Mouse (Mus musculus) liver, adult 2 months (tissue): ENCODE data around the gene Dock4. TPM values are rescaled to one million over a fixed set of nuclear protein-coding genes. Genes with fewer than 3 reads are reported as not detected.
A peak's percentile ranks its signal among the peaks of the same experiment; 100 is the strongest.

Experiments
- DNase-seq: peaks from one replicate; pipeline ENCODE4 v3.0.0-alpha.2; 2011; ENCODE audit warnings: low read depth, low spot score; ENCODE audit errors: extremely low read depth
- H3K27ac ChIP-seq: fragments of 200-500 bp; replicated peaks from 2 replicates; pipeline ENCODE4 v1.5.1; 2012; ENCODE audit warnings: low read depth, mild to moderate bottlenecking, control low read depth, inconsistent platforms, low read length; ENCODE audit not compliant: insufficient read depth
- H3K27me3 ChIP-seq: fragments of 200-500 bp; 2 replicates; pipeline ENCODE4 v1.6.1; 2012; ENCODE audit warnings: mild to moderate bottlenecking, moderate library complexity, low read length, inconsistent platforms; ENCODE audit not compliant: control insufficient read depth, insufficient read depth
- H3K36me3 ChIP-seq: fragments of 200-500 bp; 2 replicates; pipeline ENCODE4 v1.6.1; 2012; ENCODE audit warnings: low read length, inconsistent platforms; ENCODE audit not compliant: control insufficient read depth, insufficient read depth
- H3K4me1 ChIP-seq: fragments of 200-500 bp; 2 replicates; pipeline ENCODE4 v1.6.1; 2011; ENCODE audit warnings: low read length; ENCODE audit not compliant: control insufficient read depth, insufficient read depth
- H3K4me3 ChIP-seq: fragments of 200-500 bp; 2 replicates; pipeline ENCODE4 v1.5.1; 2011; ENCODE audit warnings: low read depth, mild to moderate bottlenecking, control low read depth, low read length, moderate library complexity; ENCODE audit not compliant: insufficient read depth
- H3K79me2 ChIP-seq: fragments of 200-500 bp; 2 replicates; pipeline ENCODE4 v1.6.1; 2012; ENCODE audit warnings: inconsistent platforms, mild to moderate bottlenecking, low read length, moderate library complexity; ENCODE audit not compliant: control insufficient read depth, insufficient read depth
- H3K9ac ChIP-seq: fragments of 200-500 bp; 2 replicates; pipeline ENCODE4 v1.6.1; 2012; ENCODE audit warnings: low read depth, mild to moderate bottlenecking, control low read depth, inconsistent platforms, low read length
- CTCF ChIP-seq: fragments of 200-500 bp; IDR thresholded peaks from 2 replicates; pipeline ENCODE4 v1.5.1; 2011; ENCODE audit warnings: low read depth, low read length, control low read depth
- POLR2A ChIP-seq: fragments of 200-500 bp; IDR thresholded peaks from 2 replicates; pipeline ENCODE4 v1.6.1; 2011; ENCODE audit warnings: low read length, control low read depth; ENCODE audit not compliant: insufficient read depth; ENCODE audit errors: extremely low read depth
- WGBS: fragments of 180-500 bp; shearing (Covaris S2); methylation state at CpG from one replicate; pipeline ENCODE4 v1.1.7; 2018; 5-methylcytosine and 5-hydroxymethylcytosine counted together
- polyA plus RNA-seq: library from polyadenylated mRNA; depleted of rRNA; stranded (reverse); fragments of >200 nt; gene quantifications from 2 replicates; pipeline ENCODE4 v1.2.3, GENCODE M21; 2012
- total RNA-seq: library from RNA; depleted of rRNA; stranded (reverse); fragments of >200 nt; gene quantifications from 2 replicates; pipeline ENCODE4 v1.2.3, GENCODE M21; 2014

The Dock4 gene
- total and polyA plus RNA-seq, 2 experiments = 5.9 to 26.8 TPM

DNA sequence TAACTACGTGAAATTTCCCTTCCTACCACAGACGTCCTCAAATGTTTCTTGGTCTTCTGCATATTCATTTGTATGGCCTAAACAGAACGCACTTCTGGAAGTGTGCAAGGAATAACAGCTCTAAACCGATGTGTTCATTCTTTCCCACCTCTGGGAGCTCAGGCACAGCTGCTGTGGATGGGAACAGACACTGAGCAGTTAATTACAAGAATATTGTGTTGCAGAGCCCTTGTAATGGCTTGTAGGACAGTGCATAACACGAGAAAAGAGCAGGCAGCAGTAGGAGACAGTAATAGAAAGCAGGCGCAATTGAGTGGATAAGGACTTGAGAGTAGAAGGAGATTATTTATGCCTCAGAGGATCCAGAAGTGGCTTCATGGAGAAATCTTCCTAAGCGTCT is 188.4 kb downstream of the Dock4 start:
- 96% methylated on average over 7 of the region's 7 CpGs for WGBS
- no peak for TF ChIP-seq CTCF
- TF ChIP-seq POLR2A = no peak
- no peak overlapping the region for H3K9ac ChIP-seq
- DNase-seq = no peak
- H3K27me3 ChIP-seq = no peaks in the 10 kb centered on the region
- no peaks in the 10 kb centered on the region; the same call in 1 of the 2 replicates for H3K79me2 ChIP-seq
- H3K4me1 ChIP-seq = no peaks in the 10 kb centered on the region
- H3K4me3 ChIP-seq = no peak overlapping the region
- H3K36me3 ChIP-seq = peaks cover 17% of the 10 kb centered on the region
- H3K27ac ChIP-seq = no peak overlapping the region

DNA sequence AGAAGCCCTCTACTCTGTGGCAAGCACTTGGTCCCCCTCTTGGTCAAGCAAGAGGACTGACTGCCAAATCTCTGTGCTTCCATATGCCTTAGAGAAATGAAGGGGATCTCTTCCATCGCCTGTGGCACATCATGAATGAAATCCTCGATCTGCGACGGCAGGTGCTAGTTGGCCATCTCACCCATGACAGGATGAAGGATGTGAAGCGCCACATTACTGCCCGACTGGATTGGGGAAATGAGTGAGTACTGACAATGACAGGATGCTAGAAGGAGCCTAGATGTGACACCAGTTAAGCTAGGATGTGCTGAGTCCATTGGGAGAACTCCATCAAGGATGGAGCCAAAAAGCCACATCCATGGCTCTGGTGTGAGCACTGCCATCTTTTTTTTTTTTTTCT is 190.2 kb downstream of the Dock4 start:
- Histone ChIP-seq H3K36me3 (peaks cover 30% of the 10 kb centered on the region), H3K27me3 (no peaks in the 10 kb centered on the region), H3K9ac (no peak overlapping the region), H3K79me2 (no peaks in the 10 kb centered on the region; the same call in 1 of the 2 replicates), H3K27ac (no peak overlapping the region), H3K4me3 (no peak overlapping the region), H3K4me1 (no peaks in the 10 kb centered on the region)
- DNase-seq = no peak
- 93% methylated on average over 6 of the region's 6 CpGs for WGBS
- TF ChIP-seq POLR2A = no peak
- no peak for TF ChIP-seq CTCF

- H3K4me3 ChIP-seq = no peak overlapping the region
- H3K79me2 ChIP-seq = no peaks in the 10 kb centered on the region; the same call in 1 of the 2 replicates
- 87% methylated on average over 2 of the region's 2 CpGs for WGBS
- H3K27ac ChIP-seq = no peak overlapping the region
- no peak for TF ChIP-seq POLR2A
- TF ChIP-seq CTCF = no peak
- DNase-seq = no peak
- H3K27me3 ChIP-seq = no peaks in the 10 kb centered on the region
- no peaks in the 10 kb centered on the region for H3K4me1 ChIP-seq
- no peak overlapping the region for H3K9ac ChIP-seq
- H3K36me3 ChIP-seq = peaks cover 33% of the 10 kb centered on the region
Measured at GRCm38 (mm10) chr12:40637427-40637826, 191.7 kb downstream of the Dock4 start.

GRCm38 (mm10) chr12:40645869-40646268 is 200.1 kb downstream of the Dock4 start:
- Histone ChIP-seq H3K27me3 (no peaks in the 10 kb centered on the region), H3K36me3 (peaks cover 6% of the 10 kb centered on the region; the same call in 1 of the 2 replicates), H3K4me1 (no peaks in the 10 kb centered on the region; the same call in 1 of the 2 replicates), H3K4me3 (no peak overlapping the region), H3K79me2 (no peaks in the 10 kb centered on the region; the same call in 1 of the 2 replicates), H3K9ac (no peak overlapping the region), H3K27ac (no peak overlapping the region)
- no peak for DNase-seq
- 95% methylated on average over 6 of the region's 6 CpGs for WGBS
- no peak for TF ChIP-seq CTCF
- no peak for TF ChIP-seq POLR2A

GRCm38 (mm10) chr12:40654312-40654711 is 208.6 kb downstream of the Dock4 start:
- Histone ChIP-seq H3K36me3 (peaks cover 5% of the 10 kb centered on the region; the same call in 1 of the 2 replicates), H3K4me3 (no peak overlapping the region), H3K9ac (no peak overlapping the region), H3K4me1 (peaks cover 2% of the 10 kb centered on the region; the same call in 1 of the 2 replicates), H3K27me3 (no peaks in the 10 kb centered on the region), H3K27ac (no peak overlapping the region), H3K79me2 (no peaks in the 10 kb centered on the region)
- no peak for TF ChIP-seq CTCF
- TF ChIP-seq POLR2A = no peak
- 69% methylated on average over 2 of the region's 2 CpGs for WGBS
- no peak for DNase-seq

DNA sequence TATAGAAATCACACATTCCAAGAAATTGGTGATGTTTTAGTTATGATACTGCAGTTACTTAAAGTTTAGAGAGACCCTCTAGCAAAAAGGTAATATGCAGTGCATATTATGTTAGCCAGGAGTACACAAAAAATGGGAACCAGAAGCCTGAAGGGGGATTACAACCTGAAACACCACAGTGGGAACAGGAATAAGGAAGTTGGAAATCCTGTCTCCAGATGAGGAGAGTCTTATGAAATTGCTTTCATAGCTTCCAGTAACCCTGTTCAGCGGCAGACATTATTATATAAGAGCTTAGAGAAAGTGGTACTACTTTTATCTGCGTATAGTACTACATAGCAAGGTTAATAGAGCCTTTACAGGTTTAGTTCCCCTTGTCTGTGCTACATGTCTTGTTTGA is 210.1 kb downstream of the Dock4 start:
- H3K27me3 ChIP-seq = no peaks in the 10 kb centered on the region
- DNase-seq = peak; percentile 19

More for the DNA sequence above, 210.1 kb downstream of the Dock4 start:
- WGBS = 96% methylated on average over 2 of the region's 2 CpGs
- no peak overlapping the region for H3K4me3 ChIP-seq
- H3K36me3 ChIP-seq = peaks cover 3% of the 10 kb centered on the region; the same call in 1 of the 2 replicates
- no peak overlapping the region for H3K9ac ChIP-seq
- H3K27ac ChIP-seq = no peak overlapping the region
- H3K79me2 ChIP-seq = no peaks in the 10 kb centered on the region
- 0 out of 2 replicates have a peak, but pooled peaks cover 2% of the 10 kb centered on the region for H3K4me1 ChIP-seq
- TF ChIP-seq CTCF = no peak
- TF ChIP-seq POLR2A = no peak
